Mouse (Mus musculus) spleen, adult 2 months (tissue): ENCODE measurements around the gene Pttg1.

Source experiments
- CTCF ChIP-seq: fragments of 200-500 bp; IDR thresholded peaks from 2 replicates; pipeline ENCODE4 v1.5.1; 2011; ENCODE audit warnings: mild to moderate bottlenecking, inconsistent platforms; ENCODE audit not compliant: insufficient read depth, insufficient read length, insufficient replicate concordance; ENCODE audit errors: extremely low read depth
- POLR2A ChIP-seq: fragments of 200-500 bp; IDR thresholded peaks from 2 replicates; pipeline ENCODE4 v1.6.1; 2011; ENCODE audit warnings: low read depth, low read length, inconsistent platforms

DNA sequence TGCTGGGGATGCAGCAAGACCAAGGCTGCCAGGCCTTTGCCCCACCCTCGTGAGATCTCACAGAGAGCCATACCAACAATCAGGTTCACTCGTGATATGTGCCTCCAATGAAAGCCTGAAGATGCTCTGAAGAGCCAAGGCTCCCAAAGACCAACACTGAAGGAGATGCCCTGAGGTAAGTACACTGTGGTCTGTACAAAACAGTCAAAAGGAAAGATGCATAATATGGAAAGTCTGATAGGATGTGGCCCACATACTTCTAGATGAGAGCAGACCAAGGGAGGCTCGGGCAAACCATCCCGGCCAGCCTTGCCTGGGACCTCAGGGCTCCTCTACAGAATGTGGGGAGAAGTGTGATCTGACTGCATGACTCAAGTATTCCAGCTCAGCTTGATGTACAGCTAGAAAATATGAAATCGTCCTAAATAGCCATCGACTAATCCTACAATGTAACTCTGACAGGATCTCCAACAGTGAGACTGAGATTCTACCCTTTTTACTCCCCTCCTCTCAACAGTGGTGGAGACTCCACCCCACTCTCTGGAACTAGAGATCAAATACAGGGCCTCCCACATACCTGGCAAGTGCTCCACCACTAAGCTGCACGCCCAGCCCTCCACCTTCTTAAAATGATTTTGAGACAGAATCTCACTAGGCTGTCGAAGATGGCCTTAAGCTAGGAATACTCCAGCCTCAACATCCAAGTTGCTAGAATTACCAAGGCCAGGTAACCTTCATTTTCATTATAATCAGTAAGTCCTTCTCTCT lies 48.8 kb downstream of the Pttg1 start:
- TF ChIP-seq CTCF: no peak
- no peak for TF ChIP-seq POLR2A
